Mouse (Mus musculus) limb, embryonic 10.5 days (tissue): Measurements from ENCODE around the gene Zc3h12b. TPM values are rescaled to one million over a fixed set of nuclear protein-coding genes. Genes with fewer than 3 reads are reported as not detected.

ENCODE experiments used
- DNase-seq: peaks from one replicate; pipeline ENCODE4 v3.0.0-alpha.2; 2017; ENCODE audit warnings: low spot score
- H3K27ac ChIP-seq: fragments of 300-500 bp; sonication (generic); 2 replicates; pipeline ENCODE4 v1.5.1; 2016; ENCODE audit warnings: mild to moderate bottlenecking
- H3K27me3 ChIP-seq: fragments of 300-500 bp; sonication (generic); 2 replicates; pipeline ENCODE4 v1.6.1; 2016; ENCODE audit warnings: low read depth, mild to moderate bottlenecking; ENCODE audit not compliant: poor library complexity, severe bottlenecking
- H3K36me3 ChIP-seq: fragments of 300-500 bp; sonication (generic); 2 replicates; pipeline ENCODE4 v1.6.1; 2016; ENCODE audit warnings: mild to moderate bottlenecking, moderate library complexity
- H3K4me1 ChIP-seq: fragments of 300-500 bp; sonication (generic); 2 replicates; pipeline ENCODE4 v1.6.1; 2016
- H3K4me3 ChIP-seq: fragments of 300-500 bp; sonication (generic); 2 replicates; pipeline ENCODE4 v1.5.1; 2016; ENCODE audit warnings: mild to moderate bottlenecking, moderate library complexity
- H3K9me3 ChIP-seq: fragments of 300-500 bp; sonication (generic); replicated peaks from 2 replicates; pipeline ENCODE4 v1.6.1; 2016; ENCODE audit warnings: mild to moderate bottlenecking
- WGBS: fragments of 180-500 bp; shearing (Covaris S2); methylation state at CpG from one replicate; pipeline ENCODE4 v1.1.7; 2016; 5-methylcytosine and 5-hydroxymethylcytosine counted together
- polyA plus RNA-seq: library from polyadenylated mRNA; unstranded; fragments of >200 nt; fragmentation: Nextera tagmentation; extraction: Ambion mirVana; gene quantifications from 2 replicates; pipeline ENCODE4 v1.2.1, GENCODE M21; 2016

Gene Zc3h12b
- 2.9 and 4.1 TPM in 2 replicates for polyA plus RNA-seq

- Histone ChIP-seq H3K9me3 (no peaks in the 10 kb centered on the region), H3K36me3 (no peaks in the 10 kb centered on the region), H3K27ac (peak within 1 kb of the TSS; percentile 81), H3K27me3 (peaks cover 20% of the 10 kb centered on the region), H3K4me1 (no peaks in the 10 kb centered on the region), H3K4me3 (peak within 1 kb of the TSS; percentile 54)
- WGBS, result 13% methylated on average over 46 of the region's 46 CpGs
- peak; percentile 85 for DNase-seq
Measured at GRCm38 (mm10) chrX:95711227-95712111, at the start of gene Zc3h12b. Gene Zc3h12b (plus strand): TSS chrX:95711678.

GRCm38 (mm10) chrX:95682206-95682605 is 29.3 kb upstream of the Zc3h12b start:
- H3K4me3 ChIP-seq, result no peak overlapping the region
- 0 out of 2 replicates have a peak, but pooled peaks cover 4% of the 10 kb centered on the region for H3K27me3 ChIP-seq
- WGBS, result 97% methylated on average over 1 of the region's 1 CpGs
- H3K4me1 ChIP-seq, result no peaks in the 10 kb centered on the region
- no peaks in the 10 kb centered on the region for H3K9me3 ChIP-seq
- H3K36me3 ChIP-seq, result no peaks in the 10 kb centered on the region
- H3K27ac ChIP-seq, result no peak overlapping the region
- DNase-seq, result no peak

GRCm38 (mm10) chrX:95687119-95687518 is 24.4 kb upstream of the Zc3h12b start:
- H3K9me3 ChIP-seq, result no peaks in the 10 kb centered on the region
- WGBS, result 66% methylated on average over 1 of the region's 1 CpGs
- H3K27ac ChIP-seq, result no peak overlapping the region
- no peaks in the 10 kb centered on the region for H3K4me1 ChIP-seq
- H3K27me3 ChIP-seq, result no peaks in the 10 kb centered on the region
- no peak for DNase-seq
- H3K36me3 ChIP-seq, result no peaks in the 10 kb centered on the region
- H3K4me3 ChIP-seq, result no peak overlapping the region

- Histone ChIP-seq H3K4me3 (no peak overlapping the region), H3K27me3 (no peaks in the 10 kb centered on the region), H3K4me1 (no peaks in the 10 kb centered on the region), H3K36me3 (no peaks in the 10 kb centered on the region), H3K9me3 (no peaks in the 10 kb centered on the region), H3K27ac (no peak overlapping the region)
- 39% methylated on average over 2 of the region's 2 CpGs for WGBS
- no peak for DNase-seq
Measured at GRCm38 (mm10) chrX:95738253-95738652, 26.8 kb downstream of the Zc3h12b start.

- no peaks in the 10 kb centered on the region for H3K9me3 ChIP-seq
Measured at GRCm38 (mm10) chrX:95795881-95796280, 84.4 kb downstream of the Zc3h12b start.

GRCm38 (mm10) chrX:95801790-95802189 is 90.3 kb downstream of the Zc3h12b start:
- no peak for DNase-seq
- WGBS, result 91% methylated on average over 1 of the region's 1 CpGs
- H3K27ac ChIP-seq, result no peak overlapping the region

More at GRCm38 (mm10) chrX:95795881-95796280, 84.4 kb downstream of the Zc3h12b start:
- Histone ChIP-seq H3K27ac (no peak overlapping the region), H3K27me3 (no peaks in the 10 kb centered on the region), H3K36me3 (no peaks in the 10 kb centered on the region), H3K4me1 (no peaks in the 10 kb centered on the region), H3K4me3 (no peak overlapping the region)
- WGBS, result 93% methylated on average over 3 of the region's 3 CpGs
- no peak for DNase-seq

GRCm38 (mm10) chrX:95852806-95853205 is 141.3 kb downstream of the Zc3h12b start:
- Histone ChIP-seq H3K4me1 (no peaks in the 10 kb centered on the region), H3K27ac (no peak overlapping the region), H3K4me3 (no peak overlapping the region), H3K36me3 (no peaks in the 10 kb centered on the region), H3K9me3 (no peaks in the 10 kb centered on the region), H3K27me3 (0 out of 2 replicates have a peak, but pooled peaks cover 4% of the 10 kb centered on the region)
- DNase-seq, result no peak
- WGBS, result 59% methylated on average over 9 of the region's 14 CpGs

More at GRCm38 (mm10) chrX:95801790-95802189, 90.3 kb downstream of the Zc3h12b start:
- no peaks in the 10 kb centered on the region for H3K4me1 ChIP-seq
- no peak overlapping the region for H3K4me3 ChIP-seq
- no peaks in the 10 kb centered on the region for H3K9me3 ChIP-seq
- no peaks in the 10 kb centered on the region; the same call in 1 of the 2 replicates for H3K27me3 ChIP-seq
- H3K36me3 ChIP-seq, result no peaks in the 10 kb centered on the region

GRCm38 (mm10) chrX:95881111-95881510 is 169.6 kb downstream of the Zc3h12b start:
- no peaks in the 10 kb centered on the region for H3K9me3 ChIP-seq
- H3K4me1 ChIP-seq, result no peaks in the 10 kb centered on the region
- no peaks in the 10 kb centered on the region for H3K36me3 ChIP-seq
- no peak overlapping the region for H3K27ac ChIP-seq
- peaks cover 8% of the 10 kb centered on the region; the same call in 1 of the 2 replicates for H3K27me3 ChIP-seq
- no peak overlapping the region for H3K4me3 ChIP-seq
- DNase-seq, result no peak

- DNase-seq, result no peak
- H3K36me3 ChIP-seq, result no peaks in the 10 kb centered on the region
- peaks cover 22% of the 10 kb centered on the region for H3K27me3 ChIP-seq
- no peak overlapping the region for H3K27ac ChIP-seq
- 88% methylated on average over 3 of the region's 3 CpGs for WGBS
- H3K4me1 ChIP-seq, result no peaks in the 10 kb centered on the region
- H3K4me3 ChIP-seq, result no peak overlapping the region
- no peaks in the 10 kb centered on the region for H3K9me3 ChIP-seq
Measured at GRCm38 (mm10) chrX:95902716-95903115, 191.2 kb downstream of the Zc3h12b start.

- WGBS, result 92% methylated on average over 2 of the region's 2 CpGs
- Histone ChIP-seq H3K4me1 (no peaks in the 10 kb centered on the region), H3K27me3 (peaks cover 47% of the 10 kb centered on the region), H3K36me3 (peaks cover 47% of the 10 kb centered on the region), H3K9me3 (no peaks in the 10 kb centered on the region), H3K27ac (no peak overlapping the region), H3K4me3 (no peak overlapping the region)
- no peak for DNase-seq
Measured at GRCm38 (mm10) chrX:95935481-95935880, 224.0 kb downstream of the Zc3h12b start.

GRCm38 (mm10) chrX:95945496-95945895 is 234.0 kb downstream of the Zc3h12b start:
- Histone ChIP-seq H3K27ac (no peak overlapping the region), H3K36me3 (peaks cover 71% of the 10 kb centered on the region), H3K27me3 (peaks cover 58% of the 10 kb centered on the region), H3K4me1 (no peaks in the 10 kb centered on the region), H3K9me3 (no peaks in the 10 kb centered on the region), H3K4me3 (no peak overlapping the region)
- no peak for DNase-seq
- 88% methylated on average over 2 of the region's 2 CpGs for WGBS

- Histone ChIP-seq H3K9me3 (no peaks in the 10 kb centered on the region), H3K27me3 (peaks cover 55% of the 10 kb centered on the region), H3K36me3 (peaks cover 81% of the 10 kb centered on the region), H3K27ac (no peak overlapping the region), H3K4me3 (no peak overlapping the region), H3K4me1 (no peaks in the 10 kb centered on the region)
- DNase-seq, result no peak
- 96% methylated on average over 4 of the region's 4 CpGs for WGBS
Measured at GRCm38 (mm10) chrX:95948135-95948534, 236.7 kb downstream of the Zc3h12b start.

GRCm38 (mm10) chrX:95950776-95951175 is 239.3 kb downstream of the Zc3h12b start:
- WGBS, result 63% methylated on average over 3 of the region's 3 CpGs
- Histone ChIP-seq H3K4me3 (no peak overlapping the region), H3K36me3 (peaks cover 59% of the 10 kb centered on the region), H3K27ac (no peak overlapping the region), H3K4me1 (0 out of 2 replicates have a peak, but pooled peaks cover 2% of the 10 kb centered on the region), H3K27me3 (peaks cover 36% of the 10 kb centered on the region), H3K9me3 (no peaks in the 10 kb centered on the region)
- DNase-seq, result no peak
